Mouse (Mus musculus): ENCODE data around the gene Psmd14. TPM values are rescaled to one million over a fixed set of nuclear protein-coding genes. Genes with fewer than 3 reads are reported as not detected.

The Psmd14 gene
- 158 and 199 TPM in 2 replicates for polyA plus RNA-seq (2021; fragmentation: Nextera tagmentation)
- long read RNA-seq, experiment 1, transcript Psmd14-201 (12 exons, 1,541 nt) = major isoform, 663 of 725 reads
- long read RNA-seq, experiment 1, partial matches to known transcripts = 24 of 725 reads
- long read RNA-seq, experiment 1, other reads (novel, unspliced or antisense) = 37 of 725 reads
- long read RNA-seq, experiment 2, transcript Psmd14-201 (12 exons, 1,541 nt) = major isoform, 184 of 247 reads
- long read RNA-seq, experiment 2, partial matches to known transcripts = 51 of 247 reads
- long read RNA-seq, experiment 2, other reads (novel, unspliced or antisense) = 10 of 247 reads

GRCm38 (mm10) chr2:61711108-61712040 is at the start of gene Psmd14:
Gene Psmd14 (plus strand): TSS chr2:61711694.

GRCm38 (mm10) chr2:61802656-61803251 is 91.3 kb downstream of the Psmd14 start, which contains the start of gene Tbr1:
Gene Tbr1 (plus strand): TSS chr2:61802930.

Other genes with a start within 250 kb of the Psmd14 start
- gene Tank, start 133.1 kb upstream of the Psmd14 start, polyA plus RNA-seq (2021; fragmentation: Nextera tagmentation) = 19.2 and 23.7 TPM in 2 replicates
- gene Tbr1, start 91.2 kb downstream of the Psmd14 start, polyA plus RNA-seq (2021; fragmentation: Nextera tagmentation) = 9.4 and 28.0 TPM in 2 replicates